Mouse (Mus musculus) limb, embryonic 15.5 days (tissue): ENCODE results near the gene Il2ra. TPM values are rescaled to one million over a fixed set of nuclear protein-coding genes. Genes with fewer than 3 reads are reported as not detected.
A peak's percentile ranks its signal among the peaks of the same experiment; 100 is the strongest.

ENCODE experiments used
- ATAC-seq: fragments of 200-750 bp; cut with Nextera tagmentation; 2 replicates; pipeline ENCODE4 v1.8.0; 2017; ENCODE audit warnings: low read depth, moderate TSS enrichment; ENCODE audit not compliant: insufficient number of reproducible peaks, low FRiP score, low TSS enrichment
- H3K27ac ChIP-seq: fragments of 300-500 bp; sonication (generic); 2 replicates; pipeline ENCODE4 v1.5.1; 2015; ENCODE audit warnings: moderate library complexity, mild to moderate bottlenecking, inconsistent platforms
- H3K27me3 ChIP-seq: fragments of 300-500 bp; sonication (generic); 2 replicates; pipeline ENCODE4 v1.6.1; 2015; ENCODE audit warnings: inconsistent platforms
- H3K36me3 ChIP-seq: fragments of 300-500 bp; sonication (generic); 2 replicates; pipeline ENCODE4 v1.6.1; 2015; ENCODE audit warnings: inconsistent platforms
- H3K4me1 ChIP-seq: fragments of 300-500 bp; sonication (generic); 2 replicates; pipeline ENCODE4 v1.6.1; 2015; ENCODE audit warnings: inconsistent platforms
- H3K4me2 ChIP-seq: fragments of 300-500 bp; sonication (generic); 2 replicates; pipeline ENCODE4 v1.6.1; 2015; ENCODE audit warnings: mild to moderate bottlenecking, inconsistent platforms
- H3K4me3 ChIP-seq: fragments of 300-500 bp; sonication (generic); 2 replicates; pipeline ENCODE4 v1.5.1; 2015; ENCODE audit warnings: mild to moderate bottlenecking, inconsistent platforms
- H3K9ac ChIP-seq: fragments of 300-500 bp; sonication (generic); 2 replicates; pipeline ENCODE4 v1.6.1; 2015; ENCODE audit warnings: inconsistent platforms
- H3K9me3 ChIP-seq: fragments of 300-500 bp; sonication (generic); 2 replicates; pipeline ENCODE4 v1.6.1; 2016; ENCODE audit warnings: inconsistent platforms
- WGBS: fragments of 180-500 bp; shearing (Covaris S2); methylation state at CpG from one replicate; pipeline ENCODE4 v1.1.7; 2015; 5-methylcytosine and 5-hydroxymethylcytosine counted together
- polyA plus RNA-seq: library from polyadenylated mRNA; unstranded; fragments of >200 nt; fragmentation: Nextera tagmentation; extraction: Ambion mirVana; gene quantifications from 2 replicates; pipeline ENCODE4 v1.2.1, GENCODE M21; 2015

Il2ra gene
- polyA plus RNA-seq, 1 experiment from 2014 or later, result not detected

GRCm38 (mm10) chr2:11654990-11655931, 12.7 kb downstream of the Il2ra start:
- H3K27ac ChIP-seq, result no peak overlapping the region
- 57% methylated on average over 9 of the region's 9 CpGs for WGBS
- no peak for ATAC-seq

DNA sequence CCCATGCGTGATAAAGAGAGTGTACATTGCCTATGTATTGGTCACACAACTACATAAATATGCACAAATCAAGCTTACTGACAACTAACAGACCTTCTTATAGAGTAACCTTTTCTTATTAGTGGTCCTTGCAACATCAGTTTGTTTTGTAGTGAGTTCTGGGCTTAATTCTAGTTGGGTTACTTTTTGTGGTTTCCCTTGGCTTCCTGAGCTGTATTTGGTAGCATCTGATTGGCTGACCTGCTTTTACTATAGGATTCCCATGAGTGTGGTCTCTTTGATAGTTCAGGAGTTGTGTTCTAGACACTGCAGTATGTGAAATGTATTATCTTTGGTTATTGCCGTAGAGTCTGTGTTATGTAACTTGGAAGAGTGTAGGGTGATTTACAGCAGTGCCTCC, 15.0 kb downstream of the Il2ra start:
- ATAC-seq, result no peak
- no peak overlapping the region for H3K4me2 ChIP-seq
- no peak overlapping the region for H3K4me3 ChIP-seq
- no peaks in the 10 kb centered on the region for H3K27me3 ChIP-seq
- H3K36me3 ChIP-seq, result no peaks in the 10 kb centered on the region
- 80% methylated on average over 2 of the region's 2 CpGs for WGBS
- no peaks in the 10 kb centered on the region for H3K4me1 ChIP-seq
- no peak overlapping the region for H3K9ac ChIP-seq
- no peaks in the 10 kb centered on the region for H3K9me3 ChIP-seq
- no peak overlapping the region for H3K27ac ChIP-seq

More at GRCm38 (mm10) chr2:11654990-11655931, 12.7 kb downstream of the Il2ra start:
- no peaks in the 10 kb centered on the region for H3K36me3 ChIP-seq
- H3K27me3 ChIP-seq, result no peaks in the 10 kb centered on the region
- no peaks in the 10 kb centered on the region for H3K4me1 ChIP-seq
- no peak overlapping the region for H3K4me2 ChIP-seq
- no peak overlapping the region for H3K4me3 ChIP-seq
- no peaks in the 10 kb centered on the region for H3K9me3 ChIP-seq
- H3K9ac ChIP-seq, result no peak overlapping the region

DNA sequence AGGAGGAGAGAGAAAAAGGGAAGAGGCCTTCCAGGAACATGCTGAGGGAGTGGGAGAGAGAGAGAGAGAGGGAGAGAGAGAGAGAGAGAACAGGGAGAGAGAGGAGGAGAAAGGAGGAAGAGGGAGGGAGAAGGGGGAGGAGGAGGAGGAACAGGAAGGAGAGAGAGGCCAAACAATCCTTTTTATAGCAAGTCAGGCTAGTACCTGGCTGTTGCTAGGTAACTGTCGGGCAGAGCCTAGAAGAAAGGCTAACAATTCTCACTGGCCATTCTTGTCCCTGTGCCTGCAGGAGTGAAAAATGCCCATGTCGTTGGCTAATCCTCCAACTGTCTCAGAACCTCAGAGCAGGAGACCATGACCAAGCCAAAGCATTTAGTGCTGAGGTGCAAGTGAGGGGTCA, 16.7 kb downstream of the Il2ra start:
- 41% methylated on average over 2 of the region's 2 CpGs for WGBS
- no peak overlapping the region for H3K27ac ChIP-seq
- no peak overlapping the region for H3K4me3 ChIP-seq
- H3K9me3 ChIP-seq, result no peaks in the 10 kb centered on the region
- no peaks in the 10 kb centered on the region for H3K27me3 ChIP-seq
- H3K4me2 ChIP-seq, result no peak overlapping the region
- H3K4me1 ChIP-seq, result no peaks in the 10 kb centered on the region
- no peaks in the 10 kb centered on the region for H3K36me3 ChIP-seq
- no peak overlapping the region for H3K9ac ChIP-seq
- no peak for ATAC-seq

- H3K27ac ChIP-seq, result no peak overlapping the region
- WGBS, result 79% methylated on average over 6 of the region's 6 CpGs
- no peak for ATAC-seq
- no peak overlapping the region for H3K9ac ChIP-seq
- H3K4me2 ChIP-seq, result no peak overlapping the region
- no peak overlapping the region for H3K4me3 ChIP-seq
- no peaks in the 10 kb centered on the region for H3K36me3 ChIP-seq
- no peaks in the 10 kb centered on the region for H3K4me1 ChIP-seq
- H3K27me3 ChIP-seq, result no peaks in the 10 kb centered on the region
- H3K9me3 ChIP-seq, result no peaks in the 10 kb centered on the region
These were observed 19.7 kb downstream of the Il2ra start for GRCm38 (mm10) chr2:11662143-11662906.

GRCm38 (mm10) chr2:11662907-11663230, 20.3 kb downstream of the Il2ra start:
- ATAC-seq, result no peak
- 88% methylated on average over 1 of the region's 1 CpGs for WGBS
- Histone ChIP-seq H3K4me2 (no peak overlapping the region), H3K4me1 (no peaks in the 10 kb centered on the region), H3K9ac (no peak overlapping the region), H3K9me3 (no peaks in the 10 kb centered on the region), H3K27me3 (no peaks in the 10 kb centered on the region), H3K36me3 (no peaks in the 10 kb centered on the region), H3K4me3 (no peak overlapping the region), H3K27ac (no peak overlapping the region)

DNA sequence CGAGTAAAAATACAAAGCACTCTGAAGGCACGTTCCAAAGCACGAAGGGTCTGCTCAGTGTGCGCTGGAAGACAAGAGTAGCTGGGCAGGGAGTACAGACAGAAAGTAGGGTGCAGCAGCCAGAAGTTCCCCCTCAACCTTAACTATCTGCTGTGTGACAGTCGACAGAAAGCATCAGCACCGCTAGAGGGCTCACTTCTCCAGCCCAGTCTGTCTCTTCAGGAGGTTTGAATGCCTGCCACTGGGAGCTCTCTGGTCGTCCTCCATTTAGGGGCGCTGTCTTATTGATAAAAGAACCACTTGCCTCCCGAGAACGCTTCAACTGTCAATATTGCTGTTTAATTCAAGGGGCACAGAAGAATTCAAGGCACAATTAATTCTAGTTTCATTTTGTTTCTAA, 21.4 kb downstream of the Il2ra start:
- no peak for ATAC-seq
- 8% methylated on average over 10 of the region's 10 CpGs for WGBS
- Histone ChIP-seq H3K27ac (no peak overlapping the region), H3K27me3 (no peaks in the 10 kb centered on the region), H3K9ac (no peak overlapping the region), H3K4me1 (no peaks in the 10 kb centered on the region), H3K36me3 (no peaks in the 10 kb centered on the region), H3K9me3 (no peaks in the 10 kb centered on the region), H3K4me3 (peak overlapping the region; percentile 7; the same call in 1 of the 2 replicates), H3K4me2 (peak overlapping the region; percentile 17; the same call in 1 of the 2 replicates)

- Histone ChIP-seq H3K4me1 (no peaks in the 10 kb centered on the region), H3K4me2 (peak overlapping the region; percentile 17; the same call in 1 of the 2 replicates), H3K9me3 (no peaks in the 10 kb centered on the region), H3K27ac (no peak overlapping the region), H3K36me3 (no peaks in the 10 kb centered on the region), H3K27me3 (no peaks in the 10 kb centered on the region), H3K9ac (no peak overlapping the region), H3K4me3 (peak overlapping the region; percentile 7; the same call in 1 of the 2 replicates)
- no peak for ATAC-seq
- WGBS, result 41% methylated on average over 6 of the region's 6 CpGs
These were observed 21.8 kb downstream of the Il2ra start for GRCm38 (mm10) chr2:11664367-11664766.

- no peak for ATAC-seq
- Histone ChIP-seq H3K4me1 (no peaks in the 10 kb centered on the region), H3K4me2 (no peak overlapping the region), H3K27me3 (no peaks in the 10 kb centered on the region), H3K27ac (no peak overlapping the region), H3K9me3 (no peaks in the 10 kb centered on the region), H3K36me3 (no peaks in the 10 kb centered on the region), H3K9ac (no peak overlapping the region), H3K4me3 (no peak overlapping the region)
- WGBS, result 74% methylated on average over 4 of the region's 4 CpGs
These were observed 22.2 kb downstream of the Il2ra start for GRCm38 (mm10) chr2:11664806-11665205.

GRCm38 (mm10) chr2:11665326-11665725, 22.7 kb downstream of the Il2ra start:
- no peak overlapping the region for H3K4me2 ChIP-seq
- H3K36me3 ChIP-seq, result no peaks in the 10 kb centered on the region
- no peak overlapping the region for H3K4me3 ChIP-seq
- WGBS, result 93% methylated on average over 3 of the region's 3 CpGs
- no peaks in the 10 kb centered on the region for H3K9me3 ChIP-seq
- ATAC-seq, result no peak
- no peak overlapping the region for H3K27ac ChIP-seq
- no peaks in the 10 kb centered on the region for H3K4me1 ChIP-seq
- no peak overlapping the region for H3K9ac ChIP-seq
- H3K27me3 ChIP-seq, result no peaks in the 10 kb centered on the region

DNA sequence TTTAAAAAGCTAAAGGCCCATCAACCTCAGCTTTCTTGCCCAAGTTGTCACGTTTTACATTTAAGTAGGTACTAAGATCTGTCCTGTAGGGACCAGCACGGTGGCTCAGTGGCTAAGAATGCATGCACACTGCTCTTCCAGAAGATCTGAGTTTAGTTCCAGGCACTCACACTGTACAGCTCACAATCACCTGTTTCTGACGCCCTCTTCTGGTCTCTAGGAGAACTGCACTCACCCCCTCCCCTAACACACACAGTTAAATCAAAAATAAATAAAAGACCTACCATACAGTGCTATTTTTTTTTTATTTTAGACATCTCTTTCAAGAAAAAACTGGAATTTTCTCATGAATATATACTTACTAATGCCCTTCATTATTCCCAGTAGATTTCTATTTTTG, 29.5 kb downstream of the Il2ra start:
- 17% methylated on average over 3 of the region's 3 CpGs for WGBS
- no peak for ATAC-seq
- no peaks in the 10 kb centered on the region for H3K4me1 ChIP-seq
- H3K27me3 ChIP-seq, result no peaks in the 10 kb centered on the region
- H3K4me3 ChIP-seq, result no peak overlapping the region
- H3K9me3 ChIP-seq, result no peaks in the 10 kb centered on the region
- H3K9ac ChIP-seq, result no peak overlapping the region
- H3K36me3 ChIP-seq, result no peaks in the 10 kb centered on the region
- no peak overlapping the region for H3K4me2 ChIP-seq
- no peak overlapping the region for H3K27ac ChIP-seq

DNA sequence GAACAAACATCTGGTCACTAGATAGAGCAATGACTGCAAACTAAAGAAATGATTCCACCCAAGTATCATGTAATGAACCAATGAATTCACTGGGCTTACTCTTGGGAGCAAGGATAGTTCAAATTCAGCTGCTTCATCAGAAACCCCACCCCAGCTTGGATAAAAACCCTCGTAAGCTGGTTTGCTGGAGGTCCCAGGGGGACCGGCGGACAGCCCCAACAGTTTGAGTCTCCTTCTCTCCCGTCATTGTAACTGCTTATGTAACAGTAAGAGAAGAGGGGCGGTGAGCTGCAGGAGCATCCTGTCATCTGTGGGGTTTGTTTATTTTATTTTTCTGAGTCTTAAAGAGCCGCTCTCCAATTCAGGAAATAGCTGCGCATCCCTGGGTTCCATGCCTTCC, 37.0 kb downstream of the Il2ra start:
- Histone ChIP-seq H3K27ac (no peak overlapping the region), H3K9me3 (no peaks in the 10 kb centered on the region), H3K4me3 (no peak overlapping the region), H3K9ac (no peak overlapping the region), H3K27me3 (no peaks in the 10 kb centered on the region), H3K4me2 (no peak overlapping the region), H3K36me3 (no peaks in the 10 kb centered on the region), H3K4me1 (no peaks in the 10 kb centered on the region)
- 79% methylated on average over 7 of the region's 7 CpGs for WGBS
- ATAC-seq, result no peak

DNA sequence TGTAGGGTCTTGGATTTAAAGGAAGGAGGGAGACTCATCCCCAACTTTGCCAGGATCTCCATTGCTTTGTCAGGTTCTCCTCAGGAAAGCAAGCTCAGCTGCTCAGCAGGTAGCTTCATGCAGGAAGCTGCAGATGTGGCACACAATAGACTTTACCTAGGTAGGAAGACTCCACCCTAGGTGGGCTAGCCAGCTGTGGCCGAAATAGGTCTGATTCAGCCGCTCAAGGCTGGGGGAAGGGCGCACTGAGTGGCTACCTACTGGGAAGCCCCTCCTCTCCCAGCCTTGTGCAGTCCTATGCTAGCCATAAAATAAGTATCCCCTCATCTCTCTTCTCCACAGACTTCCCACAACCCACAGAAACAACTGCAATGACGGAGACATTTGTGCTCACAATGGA, 40.1 kb downstream of the Il2ra start:
- 61% methylated on average over 4 of the region's 4 CpGs for WGBS
- ATAC-seq, result no peak
- Histone ChIP-seq H3K27me3 (no peaks in the 10 kb centered on the region), H3K9ac (no peak overlapping the region), H3K4me1 (no peaks in the 10 kb centered on the region), H3K27ac (no peak overlapping the region), H3K9me3 (no peaks in the 10 kb centered on the region), H3K4me3 (no peak overlapping the region), H3K4me2 (no peak overlapping the region), H3K36me3 (no peaks in the 10 kb centered on the region)
